11 mouse cellular contexts compared by ENCODE assay signal in the genomic region with DNA sequence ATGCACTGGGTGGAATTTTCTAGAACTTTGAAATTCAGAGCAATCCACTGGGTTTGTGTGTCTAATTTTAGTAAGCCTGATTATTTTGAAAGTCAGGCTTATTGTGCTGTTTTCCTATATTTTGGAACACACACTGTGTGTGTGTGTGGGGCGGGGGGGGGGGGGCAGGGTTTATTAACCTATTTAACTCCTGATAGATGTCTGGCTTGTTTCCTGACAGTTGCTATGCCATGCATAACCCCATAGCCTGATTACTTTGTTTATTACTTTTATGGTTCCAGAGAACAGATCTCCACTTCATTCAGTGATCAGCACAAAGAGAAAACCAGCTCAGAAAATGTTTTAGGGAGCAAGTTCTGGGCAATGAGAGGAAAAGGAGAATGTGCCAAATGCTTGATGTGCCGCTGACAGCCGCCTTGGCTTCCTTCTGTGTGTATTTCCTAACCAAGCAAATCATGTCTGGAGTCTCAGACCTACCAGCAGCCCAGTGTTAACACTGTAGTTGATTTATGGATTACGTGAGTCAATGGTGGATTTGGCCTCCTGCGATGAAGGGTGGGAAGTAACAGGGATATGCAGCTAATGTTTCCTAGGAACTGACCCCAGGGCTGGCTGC.
DNase-seq lines count a peak whose midpoint lies in the region; TF ChIP-seq lines count a peak whose summit lies in the region.
"Had no signal": no experiment of that assay in that cellular context is flagged by ENCODE, and none has a peak within 500 bp of the region (broad histone marks: within the 10 kb centered on the region; RNA-seq: fewer than 3 reads in every experiment).

No protein-coding gene starts in this region.

- H3K4me1 ChIP-seq in lung, adult 2 months (ENCODE audit: control insufficient read depth, insufficient read depth, low read length) = no peaks in the 10 kb centered on the region
- H3K4me1 ChIP-seq in kidney, adult 2 months (ENCODE audit: control insufficient read depth, insufficient read depth, low read length) = no peaks in the 10 kb centered on the region
- H3K4me1 ChIP-seq: stomach, embryonic 15.5 days had no signal

- 58% methylated on average over 5 of the region's 5 CpGs for WGBS in lung, adult 2 months
- WGBS in kidney, adult 2 months = 43% methylated on average over 5 of the region's 5 CpGs

- peak; percentile 13 to 28 for DNase-seq in cerebellum, postnatal 25 days
- no peak for DNase-seq in cerebellum, adult 8-10 months
- peak; percentile 5 to 10 for DNase-seq in lung, adult 18-20 months
- DNase-seq in lung, adult 2 months = no peak
- peak; percentile 17 for DNase-seq in kidney, adult 2 months
- peak; percentile 45 for DNase-seq in lung, postnatal 36 days
- no peak for DNase-seq in gastrocnemius, adult 8-10 months (ENCODE audit: low spot score in 2 of 2)
- no peak for DNase-seq in adrenal gland, postnatal 25 days
- DNase-seq: liver, postnatal 0 days had no signal

- no peak overlapping the region for H3K4me3 ChIP-seq in lung, adult 2 months (replicated peaks; ENCODE audit: extremely low read depth, low read depth, low read length)
- no peak overlapping the region for H3K4me3 ChIP-seq in kidney, adult 2 months (ENCODE audit: insufficient read depth, low read depth, low read length)
- H3K4me3 ChIP-seq: stomach, embryonic 15.5 days had no signal

- H3K36me3 ChIP-seq in kidney, adult 2 months (ENCODE audit: control insufficient read depth, insufficient read depth, low read length) = no peaks in the 10 kb centered on the region
- H3K36me3 ChIP-seq: stomach, embryonic 15.5 days had no signal

- H3K27ac ChIP-seq in kidney, adult 2 months (ENCODE audit: insufficient read depth, low read depth, low read length) = no peak overlapping the region
- H3K27ac ChIP-seq: stomach, embryonic 15.5 days had no signal

- H3K27me3 ChIP-seq in kidney, adult 2 months (replicated peaks; ENCODE audit: control insufficient read depth, insufficient read depth, low read length) = no peaks in the 10 kb centered on the region; the same call in 1 of the 2 replicates
- H3K27me3 ChIP-seq: CH12.LX; stomach, embryonic 15.5 days had no signal

- no peak for TF ChIP-seq CTCF in lung, adult 2 months (IDR thresholded peaks at IDR 0.05; ENCODE audit: insufficient read depth, low read length)
- no peak for TF ChIP-seq CTCF in kidney, adult 2 months (conservative IDR thresholded peaks at IDR 0.05; ENCODE audit: insufficient read depth, insufficient read length, low read depth, low read length)

- no peak for TF ChIP-seq POLR2A in lung, adult 2 months (IDR thresholded peaks at IDR 0.05; ENCODE audit: borderline replicate concordance, extremely low read depth, low read depth, low read length)
- TF ChIP-seq POLR2A in kidney, adult 2 months (IDR thresholded peaks at IDR 0.05; ENCODE audit: low read depth, low read length) = no peak

Comparison
In these comparisons a context has a peak if more than half of its experiments do, and no peak if none do; other contexts are left out.
1. DNase-seq: peak in cerebellum, postnatal 25 days (2 of 2), lung, adult 18-20 months (2 of 2), kidney, adult 2 months (single experiment) and lung, postnatal 36 days (single experiment); none in cerebellum, adult 8-10 months (single experiment), lung, adult 2 months (single experiment), gastrocnemius, adult 8-10 months (0 of 2) and adrenal gland, postnatal 25 days (single experiment).